Mouse (Mus musculus): ENCODE results near the gene Zfp493. TPM values are rescaled to one million over a fixed set of nuclear protein-coding genes. Genes with fewer than 3 reads are reported as not detected.

The Zfp493 gene
- total RNA-seq (2023): under 1 TPM; 0.31 to 0.35 TPM

DNA sequence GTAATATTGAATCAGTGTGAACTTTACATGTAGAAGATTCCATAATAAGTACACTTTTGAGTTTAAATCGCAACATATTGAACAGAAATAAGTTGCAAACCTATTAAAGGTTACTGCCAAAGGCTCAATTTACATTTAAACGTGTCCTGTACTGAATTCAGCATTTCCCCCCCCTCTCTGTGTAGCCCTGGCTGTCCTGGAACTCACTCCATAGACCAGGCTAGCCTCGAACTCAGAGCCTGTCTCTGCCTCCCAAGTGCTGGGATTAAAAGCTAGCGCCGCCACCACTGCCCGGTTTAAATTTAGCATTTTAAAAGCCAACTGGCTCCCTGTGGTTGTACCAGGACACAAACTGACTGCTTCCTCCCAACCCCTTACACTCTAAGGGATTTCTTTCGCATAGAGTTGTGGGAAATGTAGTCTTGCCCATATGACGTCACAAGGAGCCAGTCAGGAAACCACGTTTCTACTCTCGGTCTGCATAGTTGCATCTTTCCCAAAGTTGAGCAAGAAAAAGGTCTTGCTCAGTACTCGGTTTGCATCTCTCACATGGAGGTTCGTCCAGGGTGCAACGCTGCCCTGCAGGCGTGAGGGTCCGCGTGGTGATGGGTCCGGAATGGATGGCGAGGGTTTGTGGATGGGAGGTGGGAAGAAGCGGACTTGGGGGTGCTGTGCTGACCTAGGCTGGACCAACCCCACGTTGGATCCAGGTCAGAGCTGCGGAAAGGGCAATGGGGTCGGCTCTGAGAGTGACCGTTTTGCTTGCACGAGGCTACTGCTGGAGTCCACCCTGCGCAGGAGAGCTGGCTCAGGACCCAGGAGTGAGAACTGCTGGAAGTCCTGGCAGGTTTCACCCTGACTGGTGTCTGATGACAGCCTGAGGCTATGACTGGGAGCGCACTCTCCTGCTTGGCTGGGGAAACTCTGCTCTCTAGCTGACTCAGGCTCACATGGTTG lies at the start of gene Zfp493:
Zfp493 (plus strand) TSS at position 429 of the 957 bp plus-strand sequence.

DNA sequence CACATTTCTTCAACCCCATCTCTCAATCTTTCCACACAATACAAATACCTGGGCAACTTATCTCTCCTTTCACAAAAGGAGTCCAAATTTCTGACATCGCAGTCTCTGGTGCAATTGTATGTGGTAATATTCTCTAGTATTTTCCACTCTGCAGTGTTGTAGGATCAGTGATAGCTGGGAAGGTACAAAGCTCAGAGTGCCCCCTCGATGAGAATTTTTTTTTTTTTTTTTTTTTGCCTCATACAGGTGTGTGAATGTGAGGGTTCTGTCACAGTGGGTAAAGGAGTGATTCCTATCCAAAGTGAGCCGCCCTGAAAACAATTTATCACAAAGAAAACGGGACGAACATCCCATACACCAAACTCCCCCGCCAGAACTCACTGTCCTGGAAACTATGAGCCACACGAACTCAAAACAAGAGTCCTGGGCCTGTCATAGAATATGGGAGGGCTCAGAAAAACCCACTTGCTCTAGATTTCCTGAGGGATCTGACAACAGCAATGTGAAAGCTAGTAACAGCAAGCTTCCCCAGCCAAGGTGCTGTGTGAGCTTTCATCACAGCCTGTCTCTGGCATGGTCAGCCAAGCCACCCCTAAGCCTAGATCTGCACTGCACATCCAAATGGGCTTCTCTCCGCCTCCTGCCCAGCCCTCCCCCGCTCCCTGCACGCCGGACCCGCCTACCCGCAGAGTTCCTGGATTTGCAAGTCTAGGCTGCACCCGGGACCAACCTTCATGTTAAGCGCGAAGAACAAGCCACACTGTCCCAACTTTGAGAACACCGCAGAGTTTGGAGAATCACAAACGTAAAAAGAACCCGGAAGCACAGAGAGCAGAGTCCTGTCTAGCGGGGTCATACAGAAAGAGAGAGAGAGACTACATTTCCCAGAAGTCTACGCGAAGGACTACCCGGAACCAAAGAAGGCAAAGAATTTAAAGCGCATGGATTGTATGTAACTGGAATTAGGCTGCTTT lies 24.9 kb upstream of the Zfp493 start, which contains the start of gene Zfp85:
Zfp85 (minus strand) TSS at position 896 of the 974 bp plus-strand sequence.

DNA sequence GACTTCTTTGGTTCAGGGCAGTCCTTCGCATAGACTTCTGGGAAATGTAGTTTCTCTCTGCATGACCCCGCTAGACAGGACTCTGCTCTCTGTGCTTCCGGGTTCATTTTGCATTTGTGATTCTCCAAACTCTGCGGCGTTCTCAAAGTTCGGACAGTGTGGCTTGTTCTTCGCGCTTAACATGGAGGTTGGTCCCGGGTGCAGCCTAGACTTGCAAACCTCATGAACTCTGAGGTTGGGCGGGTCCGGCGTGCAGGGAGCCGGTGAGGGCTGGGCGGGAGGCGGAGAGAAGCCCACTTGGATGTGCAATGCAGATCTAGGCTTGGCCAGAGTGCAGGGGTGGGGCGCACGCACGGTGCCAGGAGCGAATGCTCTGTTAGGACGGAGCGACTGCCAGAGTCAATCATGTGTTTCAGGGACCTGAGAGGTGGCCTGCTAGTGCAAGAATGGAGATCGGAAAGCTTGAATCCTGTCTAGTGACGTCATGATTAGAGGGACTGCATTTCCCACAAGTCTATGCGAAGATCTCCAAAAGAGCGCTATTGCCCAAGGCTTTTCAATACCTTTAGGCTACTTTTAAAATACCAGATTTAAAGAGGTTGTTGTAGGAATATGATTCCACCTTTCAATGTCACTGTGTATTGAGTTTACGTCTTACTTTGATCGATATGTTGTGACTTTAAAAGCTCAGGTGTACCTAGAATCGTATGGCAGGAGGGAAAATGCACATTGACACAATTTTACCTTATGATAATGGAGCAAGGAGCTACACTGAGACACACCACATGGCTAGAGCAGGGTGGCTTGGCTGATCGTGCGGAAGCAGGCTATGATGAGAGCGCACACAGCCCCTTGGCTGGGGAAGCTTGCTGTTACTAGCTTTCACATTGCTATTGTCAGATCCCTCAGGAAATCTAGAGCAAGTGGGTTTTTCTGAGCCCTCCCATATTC lies 34.5 kb downstream of the Zfp493 start, which contains the start of gene Zfp273:
Zfp273 (plus strand) TSS at position 31 of the 951 bp plus-strand sequence.

DNA sequence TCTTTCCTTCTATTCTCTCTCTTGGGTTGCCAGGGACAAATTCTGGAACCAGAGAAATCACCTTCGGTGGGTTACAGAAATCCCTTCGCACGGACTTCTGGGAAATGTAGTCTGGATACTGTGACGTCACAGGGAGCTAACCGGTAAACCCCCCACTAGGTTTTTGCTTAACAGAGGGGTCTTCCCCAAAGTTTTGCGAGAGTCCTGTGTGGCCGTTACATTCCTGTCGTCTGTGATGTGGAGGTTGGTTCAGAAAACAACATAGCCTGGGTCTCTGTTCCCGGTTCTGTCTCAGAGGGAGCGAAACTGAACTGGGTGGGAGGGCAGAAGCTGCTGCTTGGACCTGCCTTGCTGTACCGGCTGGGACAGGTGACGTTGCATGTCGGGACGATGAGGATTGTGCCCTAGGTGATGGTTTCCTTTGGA lies 51.4 kb downstream of the Zfp493 start, which contains the start of gene Gm10037:
Gm10037 (plus strand) TSS at position 196 of the 426 bp plus-strand sequence.

Other genes starting within 250 kb of the Zfp493 start
- gene Zfp748, start 225.9 kb upstream of the Zfp493 start, total RNA-seq (2023): 1 to 10 TPM; 5.7 to 5.9 TPM
- 1 to 10 TPM; 8.9 to 9.8 TPM for gene Zfp729b, start 170.0 kb upstream of the Zfp493 start, total RNA-seq (2023)
- under 1 TPM; 0.39 to 0.42 TPM for gene Gm49345, start 141.9 kb upstream of the Zfp493 start, total RNA-seq (2023)
- gene Zfp729a, start 141.9 kb upstream of the Zfp493 start, total RNA-seq (2023): 10 to 100 TPM in 1 of 2 experiments, 1 to 10 TPM in 1; 9.4 to 11.5 TPM
- 1 to 10 TPM; 5.5 to 6.5 TPM for gene Zfp738, start 92.6 kb upstream of the Zfp493 start, total RNA-seq (2023)
- gene Zfp65, start 50.5 kb upstream of the Zfp493 start, total RNA-seq (2023): 1 to 10 TPM; 6.5 to 6.6 TPM
- 1 to 10 TPM; 1.4 to 2.3 TPM for gene Zfp85, start 24.5 kb upstream of the Zfp493 start, total RNA-seq (2023)
- 1 to 10 TPM; 1.6 to 1.8 TPM for gene Zfp273, start 34.0 kb downstream of the Zfp493 start, total RNA-seq (2023)
- gene Gm10037, start 51.4 kb downstream of the Zfp493 start, total RNA-seq (2023): 1 to 10 TPM in 1 of 2 experiments, not detected in 1; 1.0 TPM
- gene BC048507, start 83.6 kb downstream of the Zfp493 start, total RNA-seq (2023): not detected

Measured in neutrophil, adult 83 days (primary cell).